Mouse (Mus musculus): ENCODE results near the gene Klk1b9. TPM values are rescaled to one million over a fixed set of nuclear protein-coding genes. Genes with fewer than 3 reads are reported as not detected.
"Not testable (repeated sequence)": the region's sequence is repeated elsewhere in the genome, so short reads cannot be mapped to it uniquely, and the experiment has no call there.

Gene Klk1b9
- polyA plus RNA-seq, 1 experiment from 2014 or later, result not detected

- Histone ChIP-seq H3K9me3 (ENCODE audit: control insufficient read depth) (no peaks in the 10 kb centered on the region), H3K27ac (ENCODE audit: low read depth, low read length) (no peak overlapping the region), H3K4me1 (replicated peaks; ENCODE audit: control insufficient read depth, insufficient read depth, low read length) (no peaks in the 10 kb centered on the region), H3K9ac (ENCODE audit: low read depth, low read length) (no peak overlapping the region), H3K4me3 (ENCODE audit: low read depth, low read length) (no peak overlapping the region), H3K4me2 (replicated peaks; ENCODE audit: low read depth) (no peak overlapping the region), H3K27me3 (replicated peaks; ENCODE audit: control insufficient read depth, insufficient read depth, low read length) (no peaks in the 10 kb centered on the region), H3K36me3 (ENCODE audit: control insufficient read depth, insufficient read depth) (no peaks in the 10 kb centered on the region)
- no peak for ATAC-seq
- TF ChIP-seq CTCF (IDR thresholded peaks at IDR 0.05; ENCODE audit: low read depth), result no peak
These were observed 29.0 kb downstream of the Klk1b9 start for GRCm38 (mm10) chr7:44004847-44005246.

- H3K36me3 ChIP-seq (ENCODE audit: control insufficient read depth, insufficient read depth); H3K27ac ChIP-seq (ENCODE audit: low read depth, low read length); H3K9me3 ChIP-seq (ENCODE audit: control insufficient read depth); ATAC-seq; H3K27me3 ChIP-seq (replicated peaks; ENCODE audit: control insufficient read depth, insufficient read depth, low read length); H3K4me2 ChIP-seq (replicated peaks; ENCODE audit: low read depth); H3K4me3 ChIP-seq (ENCODE audit: low read depth, low read length); H3K9ac ChIP-seq (ENCODE audit: low read depth, low read length); H3K4me1 ChIP-seq (replicated peaks; ENCODE audit: control insufficient read depth, insufficient read depth, low read length): not testable (repeated sequence)
These were observed 36.0 kb downstream of the Klk1b9 start, which contains the start of gene Klk1b26 for GRCm38 (mm10) chr7:44011868-44012267. TSS of gene Klk1b26 (plus strand) at chr7:44012168.

GRCm38 (mm10) chr7:44014666-44015065 lies 38.8 kb downstream of the Klk1b9 start:
- H3K4me1 ChIP-seq (replicated peaks; ENCODE audit: control insufficient read depth, insufficient read depth, low read length); H3K4me2 ChIP-seq (replicated peaks; ENCODE audit: low read depth); H3K9ac ChIP-seq (ENCODE audit: low read depth, low read length); H3K4me3 ChIP-seq (ENCODE audit: low read depth, low read length); H3K27me3 ChIP-seq (replicated peaks; ENCODE audit: control insufficient read depth, insufficient read depth, low read length); ATAC-seq; H3K9me3 ChIP-seq (ENCODE audit: control insufficient read depth); H3K27ac ChIP-seq (ENCODE audit: low read depth, low read length); H3K36me3 ChIP-seq (ENCODE audit: control insufficient read depth, insufficient read depth): not testable (repeated sequence)
- WGBS, result 77% methylated on average over 6 of the region's 6 CpGs

GRCm38 (mm10) chr7:44015071-44015470 lies 39.2 kb downstream of the Klk1b9 start:
- Histone ChIP-seq H3K4me2 (replicated peaks; ENCODE audit: low read depth) (no peak overlapping the region), H3K9ac (ENCODE audit: low read depth, low read length) (no peak overlapping the region), H3K27me3 (replicated peaks; ENCODE audit: control insufficient read depth, insufficient read depth, low read length) (no peaks in the 10 kb centered on the region), H3K27ac (ENCODE audit: low read depth, low read length) (no peak overlapping the region), H3K4me3 (ENCODE audit: low read depth, low read length) (no peak overlapping the region), H3K36me3 (ENCODE audit: control insufficient read depth, insufficient read depth) (no peaks in the 10 kb centered on the region), H3K9me3 (ENCODE audit: control insufficient read depth) (no peaks in the 10 kb centered on the region), H3K4me1 (replicated peaks; ENCODE audit: control insufficient read depth, insufficient read depth, low read length) (no peaks in the 10 kb centered on the region)
- WGBS, result 87% methylated on average over 5 of the region's 5 CpGs
- no peak for TF ChIP-seq CTCF (IDR thresholded peaks at IDR 0.05; ENCODE audit: low read depth)
- ATAC-seq, result no peak

Other genes with a start within 250 kb of the Klk1b9 start
- not detected in 2 replicates for gene Klk12, start 207.2 kb upstream of the Klk1b9 start, polyA plus RNA-seq (2015; fragmentation: Nextera tagmentation; extraction: Ambion mirVana)
- gene Klk11, start 201.5 kb upstream of the Klk1b9 start, polyA plus RNA-seq (2015; fragmentation: Nextera tagmentation; extraction: Ambion mirVana), result 0.21 TPM in 1 of 2 replicates, not detected in the other
- gene Klk10, start 195.0 kb upstream of the Klk1b9 start, polyA plus RNA-seq (2015; fragmentation: Nextera tagmentation; extraction: Ambion mirVana), result 0.33 TPM in 1 of 2 replicates, not detected in the other
- not detected in 2 replicates for gene Klk9, start 184.2 kb upstream of the Klk1b9 start, polyA plus RNA-seq (2015; fragmentation: Nextera tagmentation; extraction: Ambion mirVana)
- 3.0 and 3.5 TPM in 2 replicates for gene Klk8, start 178.5 kb upstream of the Klk1b9 start, polyA plus RNA-seq (2015; fragmentation: Nextera tagmentation; extraction: Ambion mirVana)
- not detected in 2 replicates for gene Klk7, start 164.8 kb upstream of the Klk1b9 start, polyA plus RNA-seq (2015; fragmentation: Nextera tagmentation; extraction: Ambion mirVana)
- not detected in 2 replicates for gene Klk6, start 151.6 kb upstream of the Klk1b9 start, polyA plus RNA-seq (2015; fragmentation: Nextera tagmentation; extraction: Ambion mirVana)
- not detected in 2 replicates for gene Klk5, start 134.1 kb upstream of the Klk1b9 start, polyA plus RNA-seq (2015; fragmentation: Nextera tagmentation; extraction: Ambion mirVana)
- gene Klk4, start 94.9 kb upstream of the Klk1b9 start, polyA plus RNA-seq (2015; fragmentation: Nextera tagmentation; extraction: Ambion mirVana), result not detected in 2 replicates
- not detected in 2 replicates for gene Klk15, start 42.3 kb upstream of the Klk1b9 start, polyA plus RNA-seq (2015; fragmentation: Nextera tagmentation; extraction: Ambion mirVana)
- not detected in 2 replicates for gene Klk1b8, start 25.4 kb upstream of the Klk1b9 start, polyA plus RNA-seq (2015; fragmentation: Nextera tagmentation; extraction: Ambion mirVana)
- not detected in 2 replicates for gene Klk1b1, start 9.3 kb upstream of the Klk1b9 start, polyA plus RNA-seq (2015; fragmentation: Nextera tagmentation; extraction: Ambion mirVana)
- not detected in 2 replicates for gene Klk1b11, start 19.8 kb downstream of the Klk1b9 start, polyA plus RNA-seq (2015; fragmentation: Nextera tagmentation; extraction: Ambion mirVana)
- not detected in 2 replicates for gene Klk1b26, start 36.1 kb downstream of the Klk1b9 start, polyA plus RNA-seq (2015; fragmentation: Nextera tagmentation; extraction: Ambion mirVana)
- not detected in 2 replicates for gene Klk1b27, start 76.2 kb downstream of the Klk1b9 start, polyA plus RNA-seq (2015; fragmentation: Nextera tagmentation; extraction: Ambion mirVana)
- gene Klk1b21, start 126.3 kb downstream of the Klk1b9 start, polyA plus RNA-seq (2015; fragmentation: Nextera tagmentation; extraction: Ambion mirVana), result not detected in 2 replicates
- not detected in 2 replicates for gene Klk1b22, start 136.6 kb downstream of the Klk1b9 start, polyA plus RNA-seq (2015; fragmentation: Nextera tagmentation; extraction: Ambion mirVana)
- not detected in 2 replicates for gene Klk1b16, start 160.7 kb downstream of the Klk1b9 start, polyA plus RNA-seq (2015; fragmentation: Nextera tagmentation; extraction: Ambion mirVana)
- gene Klk1b24, start 212.2 kb downstream of the Klk1b9 start, polyA plus RNA-seq (2015; fragmentation: Nextera tagmentation; extraction: Ambion mirVana), result not detected in 2 replicates
- not detected in 2 replicates for gene Klk1b3, start 222.1 kb downstream of the Klk1b9 start, polyA plus RNA-seq (2015; fragmentation: Nextera tagmentation; extraction: Ambion mirVana)
- not detected in 2 replicates for gene Klk1b4, start 231.4 kb downstream of the Klk1b9 start, polyA plus RNA-seq (2015; fragmentation: Nextera tagmentation; extraction: Ambion mirVana)
- not detected in 2 replicates for gene Klk1b5, start 239.9 kb downstream of the Klk1b9 start, polyA plus RNA-seq (2015; fragmentation: Nextera tagmentation; extraction: Ambion mirVana)
- gene Klk1, start 249.3 kb downstream of the Klk1b9 start, polyA plus RNA-seq (2015; fragmentation: Nextera tagmentation; extraction: Ambion mirVana), result 23.0 and 35.6 TPM in 2 replicates

Data from intestine, postnatal 0 days (tissue).